Mouse (Mus musculus) CH12.LX (cell line): ENCODE results near the gene Trp73.

Experiments
- CTCF ChIP-seq, 2 experiments: IDR thresholded peaks in 1 of 2; conservative IDR thresholded peaks in 1 of 2; 2 replicates each; pipeline ENCODE4 v1.5.1; 2011 to 2012; ENCODE audit warnings: low read depth in 2 of 2, low read length in 2 of 2, improper control_type of control experiment in 1 of 2, inconsistent platforms in 1 of 2, mild to moderate bottlenecking in 1 of 2, moderate library complexity in 1 of 2
- POLR2A ChIP-seq: IDR thresholded peaks from 2 replicates; pipeline ENCODE4 v1.6.1; 2011; ENCODE audit warnings: low read depth, mild to moderate bottlenecking, improper control_type of control experiment, low read length
- ZC3H11A ChIP-seq: IDR thresholded peaks from 2 replicates; pipeline ENCODE4 v1.6.1; 2012; ENCODE audit warnings: low read depth, mild to moderate bottlenecking, inconsistent platforms, low read length, improper control_type of control experiment

DNA sequence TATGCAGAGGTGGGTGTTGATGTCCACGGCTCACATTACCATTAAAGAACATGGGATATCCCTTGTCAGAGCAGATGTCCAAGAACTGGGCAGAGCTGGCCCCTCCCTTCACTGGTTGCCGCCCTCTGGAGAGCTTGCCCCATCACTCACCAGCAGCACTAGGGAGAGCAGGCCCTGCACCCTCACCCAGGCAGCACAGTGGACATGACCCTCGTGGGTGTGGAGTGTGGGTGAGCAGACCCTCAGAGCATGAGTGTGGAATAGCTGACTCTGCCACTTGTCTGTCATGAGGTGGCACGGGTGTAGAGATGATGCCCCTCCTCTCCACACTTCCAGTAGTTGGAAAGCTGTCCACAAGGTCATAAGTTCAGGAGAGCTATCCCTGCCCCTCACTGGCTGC is 5.2 kb downstream of the Trp73 start:
- TF ChIP-seq ZC3H11A (no peak), POLR2A (no peak), CTCF (conservative IDR thresholded peaks at IDR 0.05 in 1 of 2, IDR thresholded peaks at IDR 0.05 in 1 of 2; ENCODE audit: low read depth in 2 of 2, low read length in 2 of 2) (no peak)
